Mouse (Mus musculus) frontal cortex, postnatal 36 days (tissue): ENCODE measurements at regions not wholly inside any gene's neighbourhood (a gene's known extent, or its start where the extent isn't known, plus 50 kb on each side); places are given as distances from the start of the nearest gene placed in this dataset.
"Not testable (repeated sequence)": the region's sequence is repeated elsewhere in the genome, so short reads cannot be mapped to it uniquely, and the experiment has no call there.

Experiments
- DNase-seq, 2 experiments: peaks; one replicate each; pipeline ENCODE4 v3.0.0; 2022; ENCODE audit warnings: low spot score in 2 of 2

DNA sequence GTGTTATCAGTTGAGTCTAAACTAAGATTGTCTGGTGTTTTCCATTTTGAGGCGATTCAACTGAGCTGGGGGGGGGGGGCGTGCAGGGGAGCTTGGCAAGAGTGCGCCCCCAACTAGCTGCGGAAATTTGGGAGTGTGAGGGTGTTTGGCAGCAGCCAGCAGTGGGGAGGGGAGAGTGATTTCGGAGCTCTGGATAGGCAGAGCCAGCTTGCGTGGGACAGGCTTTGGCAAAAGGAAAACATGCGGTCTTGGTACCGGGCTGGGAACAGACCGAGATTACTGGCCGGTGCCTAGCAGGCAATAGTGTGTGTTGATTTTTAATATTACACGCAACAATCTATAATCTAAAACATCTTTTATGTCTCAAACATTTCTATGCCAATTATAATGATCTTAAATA, 199.4 kb upstream of the Cdk6 start:
- DNase-seq = not testable (repeated sequence)

DNA sequence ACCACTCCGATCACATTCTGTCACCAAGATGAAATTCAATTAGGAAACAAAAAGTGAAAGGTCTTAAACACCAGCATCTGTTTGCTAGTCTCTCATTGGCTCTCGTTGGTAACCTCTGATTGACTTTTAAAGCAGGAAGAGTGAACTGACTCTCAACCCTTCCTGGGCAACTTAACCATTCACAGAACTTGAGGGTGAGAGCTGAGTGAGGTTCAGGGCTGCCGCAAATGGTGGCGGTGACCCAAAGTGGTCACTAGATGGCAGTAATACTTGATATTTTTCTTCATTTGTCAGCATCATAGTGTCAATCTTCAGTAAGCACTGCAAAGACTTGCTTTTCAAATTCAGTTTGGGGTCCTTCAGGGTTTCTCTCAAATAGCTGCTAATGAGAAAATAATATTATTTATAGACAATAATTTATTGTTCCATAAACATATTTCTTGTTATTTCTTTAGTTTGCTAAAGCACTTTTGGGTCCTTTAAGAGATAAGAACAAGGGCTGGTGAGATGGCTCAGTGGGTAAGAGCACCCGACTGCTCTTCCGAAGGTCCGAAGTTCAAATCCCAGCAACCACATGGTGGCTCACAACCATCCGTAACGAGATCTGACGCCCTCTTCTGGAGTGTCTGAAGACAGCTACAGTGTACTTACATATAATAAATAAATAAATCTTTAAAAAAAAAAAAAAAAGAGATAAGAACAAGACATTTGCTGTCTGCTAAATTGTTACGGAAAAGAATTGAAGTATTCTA, 194.6 kb upstream of the Cdk6 start:
- DNase-seq = peak in 1 of 2 experiments; percentile 38

GRCm38 (mm10) chr5:3149886-3150285, 191.4 kb upstream of the Cdk6 start:
- not testable (repeated sequence) for DNase-seq

GRCm38 (mm10) chr5:3150766-3151165, 190.5 kb upstream of the Cdk6 start:
- not testable (repeated sequence) for DNase-seq

DNA sequence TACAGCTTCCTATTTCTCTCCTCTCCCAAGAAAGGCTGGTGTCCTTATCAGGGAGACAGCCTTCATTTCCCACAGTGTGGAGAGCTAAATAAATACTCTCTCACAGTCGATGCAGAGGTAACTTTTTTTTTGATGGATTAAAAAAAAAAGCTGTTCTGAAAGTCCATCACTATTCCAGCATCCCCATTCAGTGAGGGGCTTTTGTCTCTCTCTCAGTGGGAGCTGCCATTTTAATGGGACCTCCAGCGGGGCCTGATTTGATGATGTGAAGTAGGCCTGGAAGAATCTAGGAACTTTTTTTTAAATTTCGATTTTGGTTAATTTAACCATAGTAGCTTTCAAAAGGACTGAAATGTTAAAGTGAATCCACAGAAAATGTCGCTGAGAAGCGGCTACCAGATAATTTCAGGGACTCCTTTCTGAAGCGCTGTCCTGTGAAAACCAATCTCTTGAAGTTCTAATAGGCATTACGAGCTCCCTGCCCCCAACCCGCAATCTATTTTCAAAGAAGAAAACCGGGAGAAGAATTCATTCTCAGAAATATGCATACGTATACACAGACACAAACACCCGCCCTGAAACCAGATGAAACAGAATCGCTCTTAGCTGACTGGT, 189.6 kb upstream of the Cdk6 start:
- not testable (repeated sequence) for DNase-seq

- DNase-seq = peak; percentile 80 to 87
These were observed 189.0 kb upstream of the Cdk6 start for GRCm38 (mm10) chr5:3152149-3152865.

DNA sequence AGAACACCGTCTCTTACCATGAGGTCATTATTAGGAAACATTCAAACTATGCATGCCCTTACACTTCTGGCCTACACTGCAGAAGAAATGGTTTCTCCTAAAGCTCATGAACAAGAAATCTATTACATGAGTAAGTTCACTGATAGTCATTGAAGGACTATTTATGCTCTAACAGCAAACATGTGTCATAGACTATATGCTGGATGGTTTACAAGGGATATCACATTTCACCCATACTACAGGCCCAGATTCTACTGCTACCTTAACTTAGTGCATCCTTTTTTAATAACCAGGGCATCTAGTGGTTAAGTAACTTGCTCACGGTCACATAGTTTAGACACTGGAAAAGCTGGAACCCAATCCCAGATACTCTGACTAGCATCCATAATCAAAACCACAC, 175.8 kb upstream of the Cdk6 start:
- not testable (repeated sequence) for DNase-seq

GRCm38 (mm10) chr5:3166496-3166895, 174.8 kb upstream of the Cdk6 start:
- not testable (repeated sequence) for DNase-seq

DNA sequence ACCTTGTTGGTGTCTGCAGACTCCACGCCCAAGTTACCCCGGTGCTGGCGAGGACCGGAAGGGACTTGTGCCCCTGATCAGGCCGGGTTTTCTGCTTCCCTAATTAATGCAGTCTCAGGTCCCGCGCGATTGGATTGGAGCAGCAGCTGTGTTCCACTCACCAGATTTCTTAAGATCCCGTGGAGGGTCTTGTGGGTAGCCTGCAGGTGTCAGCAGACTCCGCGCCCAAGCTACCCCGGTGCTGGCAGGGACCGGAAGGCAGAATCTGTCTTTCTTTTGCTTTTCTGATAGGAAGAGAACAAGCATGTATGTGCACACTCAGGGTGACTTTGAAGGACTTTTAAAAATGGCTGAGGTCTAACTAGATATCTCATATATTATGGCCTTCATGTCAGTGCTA, 147.7 kb upstream of the Cdk6 start:
- DNase-seq = not testable (repeated sequence)

DNA sequence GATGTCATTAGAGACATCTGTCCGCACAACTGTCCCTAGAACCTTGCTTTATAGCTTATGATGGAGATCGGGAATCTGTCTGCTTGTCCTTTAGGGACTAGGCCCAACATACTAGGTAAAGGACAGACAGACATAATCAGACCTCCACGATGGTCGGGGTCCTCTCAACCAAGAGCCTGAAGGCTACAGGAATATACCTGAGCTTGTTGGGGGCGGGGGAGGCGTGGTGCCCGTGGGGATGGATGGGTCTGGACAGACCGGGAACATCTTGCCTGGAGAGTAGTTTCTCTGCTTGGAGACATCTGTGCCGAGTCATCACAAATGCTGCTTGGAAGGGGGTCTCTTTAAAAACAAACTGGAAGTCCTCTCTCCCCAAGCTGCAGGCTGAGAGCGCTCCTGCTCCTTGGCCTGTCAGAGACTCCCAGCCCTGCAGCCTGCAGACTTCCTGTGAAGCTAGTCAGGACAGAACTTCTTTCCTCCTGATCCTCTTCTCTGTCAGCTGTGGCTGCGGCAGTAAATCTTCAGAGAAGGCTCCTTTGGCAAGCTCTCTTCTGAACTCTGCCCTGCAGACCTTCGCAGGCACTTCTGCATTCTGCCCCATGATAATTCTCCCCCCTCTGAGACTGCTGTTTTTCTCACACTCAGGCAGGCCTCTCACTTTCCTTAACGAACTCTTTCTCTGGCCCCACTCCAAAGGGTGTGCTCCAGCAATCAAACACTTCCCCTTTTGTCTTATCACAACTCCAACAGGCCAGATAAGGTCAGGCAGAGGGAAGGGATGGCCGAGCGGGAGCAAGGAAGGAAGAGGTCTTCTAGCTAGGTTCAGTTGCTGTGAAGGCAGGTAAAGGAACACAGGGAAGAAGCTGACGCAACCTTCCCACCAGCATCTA, 143.1 kb upstream of the Cdk6 start:
- DNase-seq = no peak

- not testable (repeated sequence) for DNase-seq
These were observed 142.3 kb upstream of the Cdk6 start for GRCm38 (mm10) chr5:3198869-3199550.

DNA sequence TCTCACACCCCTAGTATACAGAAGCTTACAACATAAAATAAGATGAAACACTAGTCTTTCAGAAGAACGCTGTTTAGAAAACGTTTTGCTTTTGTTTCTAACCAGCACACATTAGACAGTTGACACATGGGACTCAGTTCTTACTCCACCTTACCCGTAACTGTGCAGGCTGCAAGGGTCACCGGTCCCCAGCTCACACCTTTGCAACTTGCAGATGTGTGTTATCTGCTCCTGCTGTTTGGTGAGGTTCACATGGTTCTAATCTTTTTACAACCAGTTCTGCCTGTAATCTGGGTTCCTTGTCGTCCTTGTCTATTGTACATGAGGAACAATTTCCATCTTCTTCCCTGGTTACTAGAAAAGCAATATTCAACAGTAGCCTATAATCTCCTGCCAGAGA, 135.1 kb upstream of the Cdk6 start:
- not testable (repeated sequence) for DNase-seq

DNA sequence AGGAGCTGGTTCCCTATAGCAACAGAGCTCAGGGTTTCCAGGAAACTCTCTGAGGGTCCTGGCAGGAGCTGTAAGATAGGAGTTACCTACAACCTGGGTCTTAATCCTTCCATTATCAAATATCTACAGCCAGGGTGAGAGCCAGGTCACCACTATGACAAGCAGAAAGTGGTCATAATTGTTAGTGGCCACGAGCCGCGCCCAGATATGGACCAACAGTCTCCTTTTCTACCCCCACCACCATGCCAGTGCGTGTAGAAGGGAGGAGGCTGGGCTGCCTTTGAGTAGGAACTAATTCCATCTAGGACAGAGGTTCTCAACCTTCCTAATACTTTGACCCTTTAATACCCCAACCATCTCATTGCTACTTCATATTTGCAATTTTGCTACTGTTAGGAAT, 133.0 kb upstream of the Cdk6 start:
- DNase-seq = not testable (repeated sequence)

- DNase-seq = no peak
These were observed 130.0 kb upstream of the Cdk6 start for GRCm38 (mm10) chr5:3211284-3211683.

DNA sequence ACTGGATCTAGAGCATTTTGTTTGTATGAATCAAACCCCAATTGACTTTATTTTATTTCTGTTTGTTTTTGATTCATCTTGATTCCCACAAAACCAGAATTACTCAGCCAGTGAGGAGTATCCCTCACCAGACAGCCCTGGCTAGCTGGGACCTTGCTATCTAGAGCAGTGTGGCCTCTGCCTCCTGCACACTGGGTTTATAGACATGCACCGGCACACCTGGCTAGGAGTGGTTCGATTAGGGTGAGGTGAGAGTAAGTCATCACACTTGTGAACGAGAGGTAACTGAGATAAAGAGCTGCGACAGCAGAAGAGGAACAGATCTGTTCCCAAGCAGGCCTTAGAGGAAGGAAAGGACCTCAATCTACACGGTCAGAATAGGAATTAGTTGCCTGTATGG, 125.2 kb upstream of the Cdk6 start:
- no peak for DNase-seq

GRCm38 (mm10) chr5:3219230-3219629, 122.1 kb upstream of the Cdk6 start:
- no peak for DNase-seq

GRCm38 (mm10) chr5:3219770-3220169, 121.5 kb upstream of the Cdk6 start:
- DNase-seq = no peak

DNA sequence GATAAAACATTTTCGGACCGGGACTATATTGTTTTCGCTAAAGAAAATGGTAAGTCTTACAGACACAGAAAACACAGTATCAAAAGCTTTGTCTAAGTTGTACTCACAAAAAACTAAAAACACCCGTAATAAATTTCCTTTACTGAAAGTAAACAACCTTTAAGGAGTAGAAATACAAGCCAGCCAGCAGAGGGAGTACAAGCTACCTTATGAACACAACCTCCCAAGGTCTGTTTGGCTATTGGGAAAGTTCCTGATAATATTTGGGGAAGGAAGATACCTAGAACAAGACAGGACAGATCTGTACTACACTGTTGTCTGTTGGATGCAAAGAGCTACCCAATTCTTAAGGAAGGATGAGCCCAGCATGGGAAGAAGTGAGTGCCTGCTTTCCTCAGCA, 117.5 kb upstream of the Cdk6 start:
- DNase-seq = not testable (repeated sequence)

DNA sequence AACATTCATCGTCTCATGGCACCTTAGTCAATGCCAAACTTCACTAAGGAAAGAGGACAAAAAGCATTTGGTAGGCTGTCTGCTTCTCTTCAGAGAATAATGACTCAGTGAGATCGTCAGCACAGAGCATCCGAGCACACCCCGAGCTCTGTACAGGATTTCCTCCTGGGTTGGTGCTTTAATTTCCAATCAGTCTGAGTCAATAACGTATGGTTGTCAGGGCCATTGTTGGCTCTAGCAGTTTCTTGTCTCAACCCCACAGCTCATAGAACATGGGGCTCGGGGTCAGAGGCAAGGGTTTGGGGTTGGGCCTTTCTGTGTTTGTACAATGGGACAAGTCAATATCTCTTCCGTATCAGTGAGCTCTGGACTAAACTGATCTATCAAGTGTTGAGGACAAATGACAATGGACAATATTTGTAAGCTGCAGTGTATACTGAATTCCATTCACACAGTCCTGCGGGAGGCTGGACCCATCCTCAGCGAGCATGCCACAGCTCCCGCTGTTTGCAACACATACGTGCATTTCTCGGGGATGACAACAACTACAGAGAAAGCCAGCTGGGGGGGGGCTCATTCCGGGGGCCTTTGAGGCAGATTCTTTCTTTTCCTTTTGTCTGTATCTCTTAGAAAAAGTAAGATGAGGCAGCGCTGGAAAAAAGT, 116.8 kb upstream of the Cdk6 start:
- DNase-seq = not testable (repeated sequence)

GRCm38 (mm10) chr5:3225358-3225757, 115.9 kb upstream of the Cdk6 start:
- DNase-seq = not testable (repeated sequence)

DNA sequence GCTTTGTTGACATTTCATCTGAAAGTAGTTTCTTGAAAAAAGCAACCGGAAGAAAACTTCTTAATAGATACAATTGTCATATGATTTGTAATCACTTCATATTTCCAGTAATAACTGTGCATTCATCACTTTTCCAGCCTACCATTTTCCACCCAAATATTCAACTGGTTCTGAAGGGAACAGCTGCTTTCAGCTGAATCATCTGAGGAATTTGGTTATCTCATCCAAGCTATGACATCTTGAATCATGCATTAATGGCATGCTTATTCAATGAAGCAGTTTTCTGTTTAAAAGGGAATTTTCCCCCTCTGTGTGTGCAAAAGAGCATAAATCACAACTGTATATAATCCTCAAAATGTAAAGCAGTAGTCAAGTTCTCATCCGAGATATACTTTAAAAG, 97.2 kb upstream of the Cdk6 start:
- not testable (repeated sequence) for DNase-seq
